Mouse (Mus musculus) limb, embryonic 14.5 days (tissue): ENCODE measurements around the gene Itpkb. TPM values are rescaled to one million over a fixed set of nuclear protein-coding genes. Genes with fewer than 3 reads are reported as not detected.
A peak's percentile ranks its signal among the peaks of the same experiment; 100 is the strongest.

Experiments
- ATAC-seq: fragments of 200-750 bp; cut with Nextera tagmentation; 2 replicates; pipeline ENCODE4 v1.8.0; 2017; ENCODE audit warnings: low read depth, moderate number of reproducible peaks, moderate TSS enrichment; ENCODE audit not compliant: low FRiP score
- DNase-seq: peaks from one replicate; pipeline ENCODE4 v3.0.0-alpha.2; 2015; ENCODE audit warnings: low spot score
- H3K27ac ChIP-seq: fragments of 300-500 bp; sonication (generic); replicated peaks from 2 replicates; pipeline ENCODE4 v1.5.1; 2014; ENCODE audit warnings: low read depth, mild to moderate bottlenecking, low read length, moderate library complexity, mixed read lengths
- H3K27me3 ChIP-seq: fragments of 300-500 bp; sonication (generic); 2 replicates; pipeline ENCODE4 v1.6.1; 2014; ENCODE audit warnings: low read length, mixed read lengths; ENCODE audit not compliant: control insufficient read depth, insufficient read depth
- H3K36me3 ChIP-seq: fragments of 300-500 bp; sonication (generic); 2 replicates; pipeline ENCODE4 v1.6.1; 2014; ENCODE audit warnings: mild to moderate bottlenecking, low read length, moderate library complexity, mixed read lengths; ENCODE audit not compliant: control insufficient read depth, insufficient read depth
- H3K4me1 ChIP-seq: fragments of 300-500 bp; sonication (generic); 2 replicates; pipeline ENCODE4 v1.6.1; 2014; ENCODE audit warnings: antibody characterized with exemption, low read length, mixed read lengths; ENCODE audit not compliant: control insufficient read depth, insufficient read depth
- H3K4me2 ChIP-seq: fragments of 300-500 bp; sonication (generic); replicated peaks from 2 replicates; pipeline ENCODE4 v1.6.1; 2014; ENCODE audit warnings: low read depth, mild to moderate bottlenecking, low read length, moderate library complexity; ENCODE audit not compliant: severe bottlenecking
- H3K4me3 ChIP-seq: fragments of 300-500 bp; sonication (generic); replicated peaks from 2 replicates; pipeline ENCODE4 v1.5.1; 2014; ENCODE audit warnings: low read length
- H3K9ac ChIP-seq: fragments of 300-500 bp; sonication (generic); 2 replicates; pipeline ENCODE4 v1.6.1; 2014; ENCODE audit warnings: mild to moderate bottlenecking, low read depth, low read length, moderate library complexity; ENCODE audit not compliant: severe bottlenecking
- H3K9me3 ChIP-seq: fragments of 300-500 bp; sonication (generic); 2 replicates; pipeline ENCODE4 v1.6.1; 2016; ENCODE audit warnings: low read length; ENCODE audit not compliant: control insufficient read depth
- POLR2A ChIP-seq: fragments of 200-500 bp; IDR thresholded peaks from 2 replicates; pipeline ENCODE4 v1.8.0; 2012; ENCODE audit warnings: inconsistent platforms, mild to moderate bottlenecking, moderate library complexity, borderline replicate concordance; ENCODE audit not compliant: insufficient read depth, insufficient read length; ENCODE audit errors: extremely low read depth
- WGBS: fragments of 180-500 bp; shearing (Covaris S2); extraction: QIAGEN DNeasy Blood & Tissue Kit; methylation state at CpG from one replicate; pipeline ENCODE4 v1.1.7; 2014; 5-methylcytosine and 5-hydroxymethylcytosine counted together
- polyA plus RNA-seq, 2 experiments: library from polyadenylated mRNA; depleted of rRNA in 1 of 2; stranded (reverse) in 1 of 2; unstranded in 1 of 2; fragments of >200 nt; fragmentation: Nextera tagmentation in 1 of 2; extraction: Ambion mirVana in 1 of 2; gene quantifications; 2 replicates each; pipeline versions ENCODE4 v1.2.1 to v1.2.3; 2012 to 2014

Gene Itpkb
- polyA plus RNA-seq, 2 experiments: 8.4 to 16.2 TPM

DNA sequence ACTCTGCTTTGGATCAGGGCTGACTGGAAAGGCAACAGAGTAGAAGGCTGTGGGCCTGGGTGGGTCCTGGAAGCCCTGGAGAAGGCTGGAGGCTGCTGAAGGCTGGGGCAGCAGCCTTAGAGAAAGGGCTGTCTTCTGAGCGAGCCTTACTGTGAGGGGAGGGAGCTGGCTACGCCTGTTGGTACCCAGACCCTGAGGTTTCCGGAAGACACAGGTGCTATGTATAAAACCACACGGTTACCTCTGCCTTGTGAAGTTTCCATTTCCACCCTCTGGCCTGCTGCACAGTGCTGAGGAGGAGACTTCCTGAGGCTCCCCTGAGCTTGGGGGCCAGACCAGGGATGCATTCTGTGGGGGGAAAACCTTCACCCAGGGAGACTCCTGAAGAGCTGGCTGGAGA lies 25.9 kb downstream of the Itpkb start:
- no peak for ATAC-seq
- 60% methylated on average over 4 of the region's 4 CpGs for WGBS
- H3K9ac ChIP-seq: no peak overlapping the region

GRCm38 (mm10) chr1:180356857-180357256 lies 26.6 kb downstream of the Itpkb start:
- TF ChIP-seq POLR2A: no peak
- ATAC-seq: no peak
- 70% methylated on average over 6 of the region's 6 CpGs for WGBS
- no peak for DNase-seq
- no peak overlapping the region for H3K27ac ChIP-seq
- peaks cover 14% of the 10 kb centered on the region for H3K4me1 ChIP-seq
- no peaks in the 10 kb centered on the region for H3K9me3 ChIP-seq
- H3K9ac ChIP-seq: no peak overlapping the region
- no peak overlapping the region for H3K4me2 ChIP-seq
- no peak overlapping the region for H3K4me3 ChIP-seq
- no peaks in the 10 kb centered on the region for H3K27me3 ChIP-seq
- 0 out of 2 replicates have a peak, but pooled peaks cover 2% of the 10 kb centered on the region for H3K36me3 ChIP-seq

More for the DNA sequence above, 25.9 kb downstream of the Itpkb start:
- no peaks in the 10 kb centered on the region for H3K27me3 ChIP-seq
- TF ChIP-seq POLR2A: no peak
- no peaks in the 10 kb centered on the region for H3K36me3 ChIP-seq
- H3K27ac ChIP-seq: peak overlapping the region; percentile 35
- no peaks in the 10 kb centered on the region for H3K9me3 ChIP-seq
- H3K4me1 ChIP-seq: peaks cover 14% of the 10 kb centered on the region
- no peak overlapping the region for H3K4me2 ChIP-seq
- no peak overlapping the region for H3K4me3 ChIP-seq
- DNase-seq: no peak

DNA sequence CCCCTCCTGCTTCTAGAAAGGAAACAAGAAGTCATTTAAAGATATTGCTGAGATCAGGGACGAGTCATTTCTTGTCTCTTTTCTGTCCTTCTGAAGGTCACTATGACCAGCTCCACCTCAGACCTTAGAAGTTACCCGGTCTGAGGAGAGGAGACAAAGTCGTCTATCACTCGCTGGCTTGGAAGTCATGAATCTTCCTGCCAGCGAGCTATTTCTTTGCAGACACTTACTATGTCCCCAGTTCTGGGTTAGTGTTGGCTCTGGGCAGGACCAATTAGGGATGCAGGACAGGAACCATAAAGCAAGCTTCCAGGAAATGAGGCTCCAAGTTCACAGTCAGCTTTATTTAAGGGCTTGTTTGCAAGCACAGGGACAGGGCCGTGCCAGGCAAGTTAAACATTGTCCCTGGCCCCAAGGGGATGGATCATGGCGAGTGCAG lies 27.6 kb downstream of the Itpkb start:
- no peak overlapping the region for H3K4me3 ChIP-seq
- TF ChIP-seq POLR2A: no peak
- H3K4me1 ChIP-seq: peaks cover 14% of the 10 kb centered on the region
- 30% methylated on average over 7 of the region's 7 CpGs for WGBS
- DNase-seq: no peak
- H3K4me2 ChIP-seq: no peak overlapping the region
- H3K27ac ChIP-seq: no peak overlapping the region
- 0 out of 2 replicates have a peak, but pooled peaks cover 2% of the 10 kb centered on the region for H3K36me3 ChIP-seq
- no peak for ATAC-seq
- H3K9ac ChIP-seq: no peak overlapping the region
- no peaks in the 10 kb centered on the region for H3K27me3 ChIP-seq
- H3K9me3 ChIP-seq: no peaks in the 10 kb centered on the region

DNA sequence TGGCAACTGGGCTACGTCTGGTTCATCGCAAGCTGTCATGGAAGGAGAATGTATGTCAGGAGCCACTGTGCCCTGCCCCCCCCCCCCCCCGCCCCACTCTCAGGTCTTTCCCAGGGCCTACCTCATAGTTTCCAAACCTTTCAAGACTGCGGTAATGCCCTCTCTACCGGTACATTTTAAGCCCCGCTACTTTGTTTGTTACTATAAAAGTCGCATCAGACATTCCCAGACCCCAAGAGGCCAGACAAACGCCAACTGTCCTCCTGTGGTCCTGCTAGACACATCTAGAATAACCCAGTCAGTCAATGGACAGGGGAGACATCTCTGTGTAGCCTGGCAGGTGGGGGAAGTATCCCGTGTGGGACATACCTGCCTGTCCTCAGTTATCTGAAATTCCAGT lies 28.2 kb downstream of the Itpkb start:
- Histone ChIP-seq H3K36me3 (0 out of 2 replicates have a peak, but pooled peaks cover 2% of the 10 kb centered on the region), H3K4me2 (no peak overlapping the region), H3K27ac (no peak overlapping the region), H3K4me1 (peaks cover 14% of the 10 kb centered on the region), H3K9me3 (no peaks in the 10 kb centered on the region), H3K27me3 (no peaks in the 10 kb centered on the region), H3K4me3 (no peak overlapping the region), H3K9ac (no peak overlapping the region)
- no peak for TF ChIP-seq POLR2A
- ATAC-seq (no peak), DNase-seq (no peak)
- 89% methylated on average over 9 of the region's 9 CpGs for WGBS

- TF ChIP-seq POLR2A: no peak
- peaks cover 14% of the 10 kb centered on the region for H3K4me1 ChIP-seq
- H3K9me3 ChIP-seq: no peaks in the 10 kb centered on the region
- H3K27me3 ChIP-seq: no peaks in the 10 kb centered on the region
- no peak overlapping the region for H3K9ac ChIP-seq
- DNase-seq (no peak), ATAC-seq (no peak)
- WGBS: 51% methylated on average over 5 of the region's 5 CpGs
- H3K4me2 ChIP-seq: no peak overlapping the region
- 0 out of 2 replicates have a peak, but pooled peaks cover 2% of the 10 kb centered on the region for H3K36me3 ChIP-seq
- H3K27ac ChIP-seq: no peak overlapping the region
- H3K4me3 ChIP-seq: no peak overlapping the region
Measured at GRCm38 (mm10) chr1:180359311-180359710, 29.0 kb downstream of the Itpkb start.
